Mouse (Mus musculus) megakaryocyte, embryonic 14.5 days (primary cell): Measurements from ENCODE around the gene Tas2r143. TPM values are rescaled to one million over a fixed set of nuclear protein-coding genes. Genes with fewer than 3 reads are reported as not detected.
A peak's percentile ranks its signal among the peaks of the same experiment; 100 is the strongest.

ENCODE experiments used
- H3K27me3 ChIP-seq: replicated peaks from 2 replicates; pipeline ENCODE3; 2012; ENCODE audit warnings: inconsistent platforms
- H3K36me3 ChIP-seq: replicated peaks from 2 replicates; pipeline ENCODE3; 2012; ENCODE audit warnings: low read length, inconsistent platforms, mixed read lengths
- H3K4me1 ChIP-seq: 2 replicates; pipeline ENCODE4 v1.6.1; 2012; ENCODE audit warnings: inconsistent platforms
- H3K4me3 ChIP-seq: replicated peaks from 2 replicates; pipeline ENCODE3; 2012; ENCODE audit warnings: moderate library complexity, mild to moderate bottlenecking, inconsistent platforms
- H3K9me3 ChIP-seq: 2 replicates; pipeline ENCODE4 v1.6.1; 2012; ENCODE audit warnings: inconsistent platforms
- FLI1 ChIP-seq: IDR thresholded peaks from 2 replicates; pipeline ENCODE4 v1.6.1; 2012; ENCODE audit warnings: low read length, inconsistent platforms, mixed read lengths
- GATA1 ChIP-seq: IDR thresholded peaks from 3 replicates; pipeline ENCODE4 v1.6.1; 2012; ENCODE audit warnings: mixed read lengths, low read length, inconsistent platforms, borderline replicate concordance
- polyA plus RNA-seq: library from polyadenylated mRNA; stranded (reverse); fragments of >175 nt; gene quantifications from 2 replicates; pipeline ENCODE4 v1.2.3, GENCODE M21; 2012; ENCODE audit warnings: low replicate concordance; ENCODE audit not compliant: insufficient read depth

Tas2r143 gene
- not detected in 2 replicates for polyA plus RNA-seq

GRCm38 (mm10) chr6:42399938-42400337 lies at the start of gene Tas2r143:
Gene Tas2r143 (plus strand): TSS chr6:42400238.
- Histone ChIP-seq H3K36me3 (no peaks in the 10 kb centered on the region), H3K4me1 (peaks cover 16% of the 10 kb centered on the region), H3K27me3 (no peaks in the 10 kb centered on the region), H3K4me3 (no peak within 1 kb of the TSS), H3K9me3 (no peaks in the 10 kb centered on the region)
- TF ChIP-seq GATA1, result no peak
- TF ChIP-seq FLI1, result no peak

GRCm38 (mm10) chr6:42350968-42351775 lies 48.9 kb upstream of the Tas2r143 start:
- H3K4me3 ChIP-seq, result peak overlapping the region; percentile 98
- no peak for TF ChIP-seq GATA1
- no peak for TF ChIP-seq FLI1

GRCm38 (mm10) chr6:42351776-42352485 lies 48.1 kb upstream of the Tas2r143 start:
- Histone ChIP-seq H3K4me3 (peak overlapping the region; percentile 98), H3K36me3 (peaks cover 65% of the 10 kb centered on the region), H3K9me3 (no peaks in the 10 kb centered on the region), H3K4me1 (peaks cover 77% of the 10 kb centered on the region), H3K27me3 (no peaks in the 10 kb centered on the region)
- no peak for TF ChIP-seq FLI1

More at GRCm38 (mm10) chr6:42350968-42351775, 48.9 kb upstream of the Tas2r143 start:
- Histone ChIP-seq H3K36me3 (peaks cover 57% of the 10 kb centered on the region), H3K27me3 (no peaks in the 10 kb centered on the region), H3K9me3 (no peaks in the 10 kb centered on the region), H3K4me1 (peaks cover 70% of the 10 kb centered on the region)

GRCm38 (mm10) chr6:42352486-42352846 lies 47.6 kb upstream of the Tas2r143 start:
- H3K27me3 ChIP-seq, result no peaks in the 10 kb centered on the region
- TF ChIP-seq GATA1, result no peak
- TF ChIP-seq FLI1, result no peak
- H3K36me3 ChIP-seq, result peaks cover 70% of the 10 kb centered on the region
- peaks cover 83% of the 10 kb centered on the region for H3K4me1 ChIP-seq
- H3K4me3 ChIP-seq, result peak overlapping the region; percentile 98
- H3K9me3 ChIP-seq, result no peaks in the 10 kb centered on the region

GRCm38 (mm10) chr6:42353180-42353579 lies 46.9 kb upstream of the Tas2r143 start:
- 0 out of 3 replicates have a peak, but pooled peaks have one; percentile 32 for TF ChIP-seq GATA1
- no peak for TF ChIP-seq FLI1
- no peaks in the 10 kb centered on the region for H3K27me3 ChIP-seq
- no peaks in the 10 kb centered on the region for H3K9me3 ChIP-seq
- H3K4me3 ChIP-seq, result peak overlapping the region; percentile 98
- peaks cover 77% of the 10 kb centered on the region for H3K36me3 ChIP-seq
- peaks cover 85% of the 10 kb centered on the region for H3K4me1 ChIP-seq

GRCm38 (mm10) chr6:42354076-42355019 lies 45.7 kb upstream of the Tas2r143 start:
- peak overlapping the region; percentile 98 for H3K4me3 ChIP-seq

GRCm38 (mm10) chr6:42355366-42355765 lies 44.7 kb upstream of the Tas2r143 start:
- no peak for TF ChIP-seq GATA1
- TF ChIP-seq FLI1, result no peak
- H3K27me3 ChIP-seq, result no peaks in the 10 kb centered on the region
- peaks cover 94% of the 10 kb centered on the region for H3K4me1 ChIP-seq
- H3K36me3 ChIP-seq, result peaks cover 99% of the 10 kb centered on the region
- peak overlapping the region; percentile 98 for H3K4me3 ChIP-seq
- H3K9me3 ChIP-seq, result no peaks in the 10 kb centered on the region

More at GRCm38 (mm10) chr6:42354076-42355019, 45.7 kb upstream of the Tas2r143 start:
- Histone ChIP-seq H3K36me3 (peaks cover 89% of the 10 kb centered on the region), H3K4me1 (peaks cover 85% of the 10 kb centered on the region), H3K27me3 (no peaks in the 10 kb centered on the region), H3K9me3 (no peaks in the 10 kb centered on the region)
- TF ChIP-seq GATA1, result peak; percentile 86
- TF ChIP-seq FLI1, result peak; percentile 63

- TF ChIP-seq FLI1, result no peak
- TF ChIP-seq GATA1, result no peak
- Histone ChIP-seq H3K4me3 (peak overlapping the region; percentile 98), H3K27me3 (no peaks in the 10 kb centered on the region), H3K36me3 (peaks cover 99% of the 10 kb centered on the region), H3K4me1 (peaks cover 99% of the 10 kb centered on the region), H3K9me3 (no peaks in the 10 kb centered on the region)
Observed at GRCm38 (mm10) chr6:42355794-42356600, 44.0 kb upstream of the Tas2r143 start.
